Mouse (Mus musculus) layer of hippocampus, adult 2 months (tissue): ENCODE results near the gene 1700056E22Rik. TPM values are rescaled to one million over a fixed set of nuclear protein-coding genes. Genes with fewer than 3 reads are reported as not detected.
A peak's percentile ranks its signal among the peaks of the same experiment; 100 is the strongest.

ENCODE experiments used
- DNase-seq, 2 experiments: peaks; one replicate each; pipeline ENCODE4 v3.0.0; 2022; ENCODE audit warnings: low spot score in 2 of 2
- H3K27ac ChIP-seq: fragments of 200-600 bp; 2 replicates; pipeline ENCODE4 v1.8.1; 2022
- H3K4me3 ChIP-seq: fragments of 200-600 bp; 2 replicates; pipeline ENCODE4 v1.8.1; 2022; ENCODE audit warnings: mild to moderate bottlenecking
- CTCF ChIP-seq: fragments of 200-600 bp; conservative IDR thresholded peaks from 2 replicates; pipeline ENCODE4 v1.8.1; 2022; ENCODE audit warnings: antibody characterized with exemption, mild to moderate bottlenecking, moderate library complexity
- long read RNA-seq, 2 experiments: library from polyadenylated mRNA; stranded (forward); transcript quantifications; one replicate each; pipeline ENCODE4 v2.0.0; 2021; ENCODE audit warnings: borderline mapping rate in 2 of 2
- total RNA-seq, 2 experiments: library from RNA; stranded (reverse); gene quantifications; 2 replicates each; pipeline ENCODE4 v1.2.3; 2021

Gene 1700056E22Rik
- not detected for total RNA-seq
- long read RNA-seq, experiment 1, result 0 reads
- long read RNA-seq, experiment 2, result 0 reads

DNA sequence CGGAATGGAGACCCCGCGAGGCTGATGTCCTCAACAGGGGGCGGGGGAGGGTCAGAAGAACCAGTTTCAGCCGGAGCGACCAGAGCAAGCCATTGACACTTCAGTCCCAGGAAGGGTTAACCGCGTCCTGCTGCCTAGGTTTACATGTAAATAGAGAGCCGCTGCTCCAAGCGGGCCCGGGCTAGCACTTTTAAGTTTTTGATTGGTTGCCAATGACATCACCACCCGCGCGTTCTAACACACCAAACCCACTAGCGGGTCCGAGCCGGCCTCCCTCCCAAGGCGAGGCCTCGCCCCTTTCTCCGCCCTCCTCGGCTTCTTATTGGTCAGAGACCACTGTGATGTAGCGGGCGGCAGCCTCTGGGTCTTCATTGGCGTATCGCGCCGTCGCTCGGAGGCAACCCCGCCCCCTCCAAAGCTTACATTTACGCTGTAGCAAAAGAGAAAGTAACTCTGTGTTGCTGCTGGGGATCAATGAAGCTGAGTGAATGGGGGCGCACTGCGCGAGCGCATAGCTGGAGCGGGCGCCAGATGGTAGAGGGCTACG is at the start of gene 1700056E22Rik:
Gene 1700056E22Rik, minus strand, starts transcription at position 291 of the 547 bp plus-strand sequence.
- Histone ChIP-seq H3K4me3 (peak within 1 kb of the TSS; percentile 85), H3K27ac (peak within 1 kb of the TSS; percentile 86)
- DNase-seq, result peak; percentile 95 to 98
- no peak for TF ChIP-seq CTCF

DNA sequence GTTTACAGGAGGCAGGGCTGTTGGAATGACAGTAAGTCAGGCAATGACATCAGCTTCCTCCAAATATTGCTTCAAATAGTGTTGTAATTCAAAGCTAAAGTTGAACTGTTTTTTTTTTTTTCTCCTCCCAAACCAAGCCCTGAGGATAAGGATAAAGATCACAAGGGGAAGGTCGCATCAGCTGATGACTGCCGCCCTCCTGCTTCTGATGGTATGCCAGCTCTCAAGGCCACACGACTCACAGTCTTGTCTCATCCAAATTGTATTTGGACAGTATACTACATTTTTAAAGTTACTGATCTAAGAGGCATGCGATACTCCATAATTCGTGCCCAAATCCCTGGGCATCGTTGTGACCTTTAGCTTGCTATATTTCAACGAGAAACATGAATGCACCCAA is 49.1 kb upstream of the 1700056E22Rik start:
- no peak for DNase-seq
- H3K4me3 ChIP-seq, result no peak overlapping the region

DNA sequence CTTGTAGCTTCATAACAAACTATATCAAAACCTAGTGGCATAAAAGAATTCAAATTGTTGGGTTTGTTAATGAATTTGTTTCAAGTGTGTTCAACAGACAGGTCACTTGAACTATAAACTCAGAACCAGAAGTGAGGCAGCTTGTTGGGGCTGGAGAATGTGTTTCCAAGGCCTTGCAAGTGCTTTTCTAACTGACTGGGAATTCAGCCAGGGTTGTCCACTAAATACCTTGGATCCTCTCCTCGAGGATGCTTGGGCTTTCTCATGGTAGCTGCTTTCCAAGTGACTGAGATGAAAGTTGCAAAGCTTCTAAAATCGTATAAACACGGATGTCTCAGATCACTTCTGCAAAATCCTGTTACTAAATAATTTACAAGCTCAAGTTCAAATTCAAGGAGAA is 48.6 kb upstream of the 1700056E22Rik start:
- Histone ChIP-seq H3K4me3 (no peak overlapping the region), H3K27ac (no peak overlapping the region)
- TF ChIP-seq CTCF, result no peak
- no peak for DNase-seq

More for the DNA sequence above, 49.1 kb upstream of the 1700056E22Rik start:
- no peak for TF ChIP-seq CTCF
- H3K27ac ChIP-seq, result no peak overlapping the region

DNA sequence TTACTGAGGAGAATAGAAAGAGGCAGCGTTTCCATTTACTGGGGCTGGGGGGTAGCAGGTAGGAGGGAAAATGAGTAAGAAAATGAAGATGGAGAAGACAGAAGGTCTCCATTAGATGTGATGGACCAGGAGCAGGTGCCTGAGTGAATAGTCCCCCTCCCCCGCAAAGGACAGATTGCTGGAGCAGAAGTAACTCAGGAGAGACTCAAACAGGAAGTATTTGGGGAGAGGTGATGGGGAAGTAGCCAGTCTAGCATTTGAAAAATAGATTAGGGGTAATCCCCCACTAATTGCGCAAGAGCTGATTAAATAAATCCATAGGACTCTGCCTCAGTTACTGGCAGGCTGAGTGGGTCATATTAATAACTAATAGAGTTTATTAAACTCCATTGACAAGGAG is 45.2 kb upstream of the 1700056E22Rik start:
- DNase-seq, result no peak
- H3K27ac ChIP-seq, result no peak overlapping the region

DNA sequence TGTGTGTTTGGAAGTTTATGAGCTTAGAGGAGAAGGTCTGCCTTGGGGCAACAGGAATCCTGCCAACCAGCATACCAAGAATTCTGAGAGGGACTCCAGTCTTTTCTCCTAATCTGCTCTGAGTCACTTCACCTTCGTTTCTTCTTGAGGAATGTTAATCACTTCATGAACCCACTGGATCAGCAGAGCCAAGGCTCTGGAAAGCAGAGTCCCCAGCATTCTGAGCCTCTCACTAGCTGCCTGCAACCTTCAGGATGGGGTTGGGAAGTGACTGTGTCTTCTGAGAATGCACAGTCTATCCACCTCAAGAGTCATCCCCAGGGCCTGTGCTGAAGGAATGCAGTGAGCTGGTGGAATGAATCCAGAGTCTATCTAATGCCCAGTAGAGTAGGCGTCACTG is 42.7 kb upstream of the 1700056E22Rik start:
- no peak for DNase-seq
- H3K4me3 ChIP-seq, result no peak overlapping the region
- TF ChIP-seq CTCF, result no peak
- H3K27ac ChIP-seq, result no peak overlapping the region

More for the DNA sequence above, 45.2 kb upstream of the 1700056E22Rik start:
- H3K4me3 ChIP-seq, result no peak overlapping the region
- no peak for TF ChIP-seq CTCF

DNA sequence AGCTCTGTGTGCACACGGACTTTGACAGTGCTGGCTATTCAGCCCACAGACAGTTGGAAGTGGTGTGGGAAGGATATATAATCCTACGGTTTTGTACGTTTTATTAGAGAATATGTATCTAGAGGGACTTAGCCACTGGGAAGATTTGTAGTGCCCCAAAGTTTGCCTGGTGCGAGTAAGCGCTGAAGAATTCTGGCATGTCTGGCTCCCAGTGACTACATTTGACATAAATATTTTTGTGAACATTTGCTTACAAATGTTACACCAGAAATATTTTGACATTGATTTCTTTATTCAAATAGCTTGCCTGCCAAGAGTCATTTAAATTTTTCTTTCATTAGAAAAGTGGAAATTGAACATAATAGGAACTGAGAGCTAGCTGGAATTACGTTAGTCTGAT is 42.0 kb upstream of the 1700056E22Rik start:
- no peak for TF ChIP-seq CTCF
- DNase-seq, result no peak
- Histone ChIP-seq H3K4me3 (no peak overlapping the region), H3K27ac (no peak overlapping the region)

DNA sequence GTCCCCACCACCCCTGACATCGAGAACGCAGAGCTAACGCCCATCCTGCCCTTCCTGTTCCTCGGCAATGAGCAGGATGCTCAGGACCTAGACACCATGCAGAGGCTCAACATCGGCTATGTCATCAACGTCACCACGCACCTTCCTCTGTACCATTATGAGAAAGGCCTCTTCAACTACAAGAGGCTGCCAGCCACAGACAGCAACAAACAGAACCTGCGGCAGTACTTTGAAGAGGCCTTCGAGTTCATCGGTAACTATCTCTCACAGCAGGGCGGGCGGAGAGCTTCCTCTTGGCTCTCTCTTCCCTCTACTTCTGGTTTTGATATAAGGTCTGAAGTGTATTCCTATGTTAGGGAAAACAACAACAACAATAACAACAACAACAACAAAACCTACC is 34.9 kb upstream of the 1700056E22Rik start:
- TF ChIP-seq CTCF, result no peak
- no peak overlapping the region for H3K27ac ChIP-seq
- no peak for DNase-seq
- no peak overlapping the region for H3K4me3 ChIP-seq

DNA sequence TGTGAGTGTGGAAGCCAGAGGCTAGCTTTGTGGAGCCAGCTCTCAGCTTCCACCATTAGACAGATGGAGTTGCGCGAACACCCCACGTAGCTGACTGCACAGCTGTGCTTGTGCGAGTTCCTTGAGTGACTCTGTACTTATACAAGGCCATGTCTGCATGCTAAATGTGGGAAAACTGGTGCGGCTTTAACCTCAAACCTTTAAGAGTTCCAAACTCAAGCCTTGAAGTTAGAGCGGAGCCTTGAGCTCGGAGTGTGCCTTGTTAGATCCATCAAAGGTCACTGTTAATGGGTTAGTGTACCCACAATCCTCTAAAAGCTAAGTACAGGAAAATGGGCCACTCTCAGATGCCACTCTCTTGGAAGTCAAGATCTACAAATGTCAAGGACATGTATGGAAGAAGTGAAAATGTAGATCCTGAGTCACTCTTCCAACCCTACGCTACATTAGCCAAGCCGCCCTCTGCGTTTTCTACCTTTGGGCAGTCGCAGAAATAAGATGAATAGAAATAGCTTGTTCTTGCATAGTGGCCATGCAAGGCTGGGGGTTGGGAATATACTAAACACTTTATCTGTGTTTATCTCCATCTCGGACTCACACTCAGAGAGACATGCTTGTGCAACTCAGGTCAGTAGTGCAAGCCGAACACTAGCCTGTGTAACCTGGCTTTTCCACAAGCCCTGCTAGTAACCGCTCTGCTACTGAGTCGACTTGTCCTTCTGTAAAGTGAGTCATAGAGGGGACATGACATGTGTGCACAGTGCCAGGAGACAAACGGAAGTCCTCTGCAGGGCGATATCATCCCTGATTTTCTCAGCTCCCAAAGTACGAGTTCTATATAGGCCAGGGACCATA is 33.8 kb upstream of the 1700056E22Rik start:
- TF ChIP-seq CTCF, result no peak

DNA sequence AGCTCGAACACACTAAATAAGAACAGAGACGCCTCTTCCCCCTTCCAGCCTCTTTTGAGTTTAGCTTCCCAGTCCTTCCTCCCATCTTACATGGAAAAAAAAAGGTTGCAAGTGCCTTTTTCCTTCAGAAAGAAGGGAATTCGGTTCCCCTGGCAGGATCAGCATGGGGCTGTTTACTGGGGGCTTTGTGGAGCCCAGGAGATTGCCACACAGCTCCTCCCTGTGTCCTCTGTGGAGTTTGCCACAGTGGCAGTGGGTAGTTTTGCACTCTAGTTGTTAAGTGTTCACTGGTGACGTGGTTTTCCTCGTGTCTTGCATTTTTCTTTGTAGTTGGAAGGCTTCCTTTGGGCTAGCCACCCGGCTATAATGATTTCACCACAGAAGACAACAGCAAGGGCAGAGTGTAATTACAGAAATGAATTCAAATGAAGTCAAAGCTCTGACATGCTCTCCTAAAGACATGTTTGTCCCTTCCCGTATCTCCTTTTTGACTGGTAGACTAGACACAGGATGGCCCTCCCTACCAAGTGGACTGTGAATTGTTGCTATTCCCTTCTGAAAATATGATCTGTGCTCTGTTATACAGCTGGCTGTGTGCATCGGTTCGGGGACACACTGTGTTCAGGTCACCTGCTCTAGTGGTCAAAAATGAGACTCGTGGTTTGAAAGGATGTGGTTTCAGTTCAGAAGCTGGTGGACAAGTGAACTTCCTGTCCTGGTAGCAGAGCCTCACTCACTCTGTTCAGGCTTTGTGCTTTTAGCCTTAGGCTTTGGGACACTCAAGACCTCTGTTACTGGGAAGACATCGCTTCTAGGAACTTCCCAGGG is 32.6 kb upstream of the 1700056E22Rik start:
- Histone ChIP-seq H3K4me3 (no peak overlapping the region), H3K27ac (peak overlapping the region; percentile 74)
- TF ChIP-seq CTCF, result no peak
- DNase-seq, result no peak

More for the DNA sequence above, 33.8 kb upstream of the 1700056E22Rik start:
- Histone ChIP-seq H3K4me3 (no peak overlapping the region), H3K27ac (no peak overlapping the region; the same call in 1 of the 2 replicates)
- DNase-seq, result no peak

DNA sequence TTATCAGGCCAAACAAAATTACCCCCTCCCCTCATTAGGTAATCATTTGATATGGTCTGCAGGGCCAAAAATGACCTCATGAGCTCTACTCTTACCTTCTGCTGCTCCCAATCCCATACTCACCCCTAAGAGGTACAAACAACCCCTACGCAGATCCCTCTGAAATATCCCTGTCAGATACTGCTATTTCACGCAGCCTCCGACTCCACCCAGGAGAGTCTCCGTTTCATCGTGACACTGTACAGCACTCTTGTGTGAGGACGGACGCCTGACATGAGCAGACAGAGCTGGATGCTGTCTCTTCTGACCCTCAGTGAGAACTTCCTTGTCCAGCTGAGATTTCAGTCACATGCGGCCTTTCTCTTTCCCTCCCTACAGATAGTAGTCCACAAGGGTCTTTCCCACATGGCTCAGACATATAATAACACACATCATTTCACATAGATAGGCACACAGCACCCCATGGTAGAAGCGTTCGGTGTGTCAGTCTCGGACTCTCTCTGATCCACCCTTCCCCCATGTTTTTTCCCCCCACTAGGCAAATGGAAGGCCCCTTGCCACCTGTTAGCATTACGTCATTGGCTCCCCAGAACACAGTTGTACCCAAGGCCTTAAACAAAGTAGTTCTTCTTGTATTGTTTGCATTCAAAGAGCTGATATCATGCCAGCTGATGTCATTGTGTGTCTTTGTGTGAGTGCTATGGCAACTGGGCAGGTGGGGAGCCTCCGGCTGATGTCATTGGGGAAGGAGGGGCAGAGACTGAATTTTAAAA is 31.7 kb upstream of the 1700056E22Rik start:
- peak; percentile 13 to 14 for DNase-seq
- H3K27ac ChIP-seq, result peak overlapping the region; percentile 69

DNA sequence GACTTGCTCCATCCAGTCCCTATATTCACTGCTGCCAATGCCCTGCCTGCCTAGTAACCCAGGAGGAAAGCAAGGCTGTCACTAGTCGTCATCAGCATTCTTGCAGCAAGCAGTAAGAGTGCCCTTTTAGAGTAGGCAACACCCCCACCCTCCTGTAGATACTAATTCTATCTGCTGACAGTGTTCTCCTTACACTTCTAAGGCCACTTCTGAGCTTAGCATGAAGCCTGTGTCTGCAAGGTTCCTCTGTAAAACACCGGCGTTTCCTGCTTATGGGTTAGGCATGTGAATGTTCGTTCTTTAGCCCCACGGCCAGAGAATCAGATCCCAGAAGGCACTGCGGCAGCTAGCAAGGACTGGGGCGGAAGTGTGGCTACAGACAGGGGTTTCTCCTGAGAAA is 30.2 kb upstream of the 1700056E22Rik start:
- DNase-seq, result no peak
- TF ChIP-seq CTCF, result no peak
- Histone ChIP-seq H3K27ac (peak overlapping the region; percentile 32; the same call in 1 of the 2 replicates), H3K4me3 (no peak overlapping the region)

More for the DNA sequence above, 31.7 kb upstream of the 1700056E22Rik start:
- H3K4me3 ChIP-seq, result no peak overlapping the region
- no peak for TF ChIP-seq CTCF

DNA sequence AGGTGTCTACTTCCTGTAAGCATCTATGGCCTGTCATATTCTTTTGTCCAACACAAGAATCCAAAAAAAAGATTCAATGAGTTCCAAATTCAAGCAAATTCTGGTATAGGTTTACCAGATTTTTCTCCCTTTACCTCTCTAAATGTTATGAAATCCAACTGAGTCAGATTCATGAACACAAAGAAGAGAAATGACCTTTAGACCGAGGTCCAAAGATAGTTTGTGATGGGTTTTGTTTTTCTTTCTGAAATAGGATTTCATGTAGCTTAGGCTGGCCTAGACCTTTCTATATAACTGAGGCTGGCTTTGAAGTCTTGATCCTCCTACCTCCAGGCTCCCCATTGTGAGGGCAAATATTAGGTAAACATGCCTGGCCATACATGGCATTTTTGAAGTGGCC is 27.8 kb upstream of the 1700056E22Rik start:
- TF ChIP-seq CTCF, result no peak
- Histone ChIP-seq H3K27ac (no peak overlapping the region), H3K4me3 (no peak overlapping the region)
- no peak for DNase-seq
